Mouse (Mus musculus): Measurements from ENCODE around the gene Phf21a. TPM values are rescaled to one million over a fixed set of nuclear protein-coding genes. Genes with fewer than 3 reads are reported as not detected.

Gene Phf21a
- total and polyA plus RNA-seq, 2 experiments from 2014 or later, result 31.7 to 41.3 TPM

DNA sequence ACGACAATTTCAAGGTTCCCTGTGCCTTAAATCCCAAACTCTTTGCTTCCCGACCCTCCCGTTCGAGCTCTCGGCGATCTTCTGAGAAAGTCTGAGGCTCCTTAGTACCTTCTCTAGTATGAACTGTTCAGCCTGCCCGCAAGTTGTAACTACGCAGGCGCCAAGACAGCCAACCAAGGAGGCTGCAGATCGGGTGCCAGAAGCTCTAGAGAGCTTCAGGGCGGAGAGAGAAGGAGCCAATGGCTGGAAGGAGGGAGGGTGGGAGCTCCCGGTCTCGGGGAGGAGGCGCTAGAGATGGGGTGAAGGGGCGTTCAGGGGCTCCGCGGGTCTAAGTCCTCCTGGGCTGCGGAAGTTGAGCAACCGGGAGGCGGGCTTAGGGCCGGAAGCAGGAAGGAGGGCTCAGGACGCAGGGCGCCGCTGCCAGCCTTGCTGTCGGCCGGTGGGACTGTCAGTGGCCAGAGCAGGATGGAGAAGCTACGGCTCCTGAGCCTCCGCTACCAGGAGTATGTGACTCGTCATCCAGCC, 282.2 kb downstream of the Phf21a start:
- Histone ChIP-seq H3K9me3 (ENCODE audit: low read length) (no peaks in the 10 kb centered on the region), H3K27ac (ENCODE audit: low read depth, low read length) (peak overlapping the region; percentile 74), H3K27me3 (ENCODE audit: insufficient read depth, low read length) (peaks cover 1% of the 10 kb centered on the region; the same call in 1 of the 2 replicates), H3K36me3 (ENCODE audit: insufficient read depth, low read length) (peaks cover 21% of the 10 kb centered on the region), H3K9ac (replicated peaks; ENCODE audit: low read length, poor library complexity, severe bottlenecking) (peak overlapping the region; percentile 60), H3K4me2 (ENCODE audit: low read depth, low read length, poor library complexity, severe bottlenecking) (peak overlapping the region; percentile 90), H3K4me1 (ENCODE audit: insufficient read depth, low read length) (peaks cover 28% of the 10 kb centered on the region), H3K4me3 (ENCODE audit: low read depth, low read length) (peak overlapping the region; percentile 60)
- DNase-seq (ENCODE audit: low spot score) (peak; percentile 99), ATAC-seq (ENCODE audit: low FRiP score) (peak; percentile 94)
- TF ChIP-seq CTCF (IDR thresholded peaks at IDR 0.05), result peak; percentile 31; the same call in 1 of the 2 replicates
- WGBS, result 2% methylated on average over 29 of the region's 29 CpGs

DNA sequence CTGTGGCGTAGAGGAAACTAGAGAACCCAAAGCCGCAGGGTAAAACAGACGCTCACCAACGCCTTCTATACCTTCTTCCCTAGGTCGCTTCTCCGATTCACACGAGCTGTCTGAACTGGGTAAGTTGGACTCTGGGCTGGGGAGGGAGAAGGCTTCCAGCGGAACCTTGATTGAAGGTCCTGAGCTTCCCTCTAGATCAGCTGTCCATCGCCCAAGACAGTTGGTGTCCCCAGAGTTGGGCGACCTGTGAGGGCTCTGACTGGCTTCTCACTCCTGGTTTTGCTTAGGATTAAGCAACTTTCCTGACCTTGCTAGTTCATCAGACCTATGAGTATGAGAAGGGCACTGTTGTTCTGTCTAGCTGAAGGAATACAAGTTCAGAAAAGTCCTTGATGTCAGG, 282.9 kb downstream of the Phf21a start:
- ATAC-seq (ENCODE audit: low FRiP score), result no peak
- DNase-seq (ENCODE audit: low spot score), result no peak
- Histone ChIP-seq H3K9ac (replicated peaks; ENCODE audit: low read length, poor library complexity, severe bottlenecking) (peak overlapping the region; percentile 60), H3K27ac (ENCODE audit: low read depth, low read length) (peak overlapping the region; percentile 74; the same call in 1 of the 2 replicates), H3K27me3 (ENCODE audit: insufficient read depth, low read length) (no peaks in the 10 kb centered on the region), H3K9me3 (ENCODE audit: low read length) (no peaks in the 10 kb centered on the region), H3K4me3 (ENCODE audit: low read depth, low read length) (peak overlapping the region; percentile 60), H3K4me1 (ENCODE audit: insufficient read depth, low read length) (peaks cover 28% of the 10 kb centered on the region), H3K4me2 (ENCODE audit: low read depth, low read length, poor library complexity, severe bottlenecking) (peak overlapping the region; percentile 90), H3K36me3 (ENCODE audit: insufficient read depth, low read length) (peaks cover 21% of the 10 kb centered on the region)
- no peak for TF ChIP-seq CTCF (IDR thresholded peaks at IDR 0.05)
- 14% methylated on average over 10 of the region's 10 CpGs for WGBS

DNA sequence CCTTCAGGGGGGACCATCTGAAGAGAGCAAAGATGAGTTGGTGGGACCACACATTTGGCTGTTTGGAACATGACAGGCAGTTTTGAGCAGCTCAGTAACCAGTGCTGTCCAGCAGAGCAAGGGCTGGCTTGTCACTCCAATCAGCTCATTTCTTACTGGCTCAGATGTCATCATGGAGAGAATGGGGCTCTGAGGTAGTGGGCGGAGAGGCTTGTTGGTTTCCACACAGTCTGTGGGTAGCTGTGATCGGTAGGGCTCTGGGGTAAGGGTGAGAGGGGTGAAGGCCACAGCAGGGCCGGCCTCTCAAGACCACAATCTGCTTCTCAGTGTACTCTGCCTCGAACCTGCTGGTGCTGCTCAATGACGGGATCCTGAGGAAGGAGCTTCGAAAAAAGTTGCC, 283.4 kb downstream of the Phf21a start:
- no peak for TF ChIP-seq CTCF (IDR thresholded peaks at IDR 0.05)
- DNase-seq (ENCODE audit: low spot score), result no peak
- Histone ChIP-seq H3K27me3 (ENCODE audit: insufficient read depth, low read length) (no peaks in the 10 kb centered on the region), H3K9me3 (ENCODE audit: low read length) (no peaks in the 10 kb centered on the region), H3K4me2 (ENCODE audit: low read depth, low read length, poor library complexity, severe bottlenecking) (peak overlapping the region; percentile 90), H3K36me3 (ENCODE audit: insufficient read depth, low read length) (peaks cover 25% of the 10 kb centered on the region), H3K4me3 (ENCODE audit: low read depth, low read length) (peak overlapping the region; percentile 60; the same call in 1 of the 2 replicates), H3K27ac (ENCODE audit: low read depth, low read length) (no peak overlapping the region), H3K9ac (replicated peaks; ENCODE audit: low read length, poor library complexity, severe bottlenecking) (no peak overlapping the region; the same call in 1 of the 2 replicates), H3K4me1 (ENCODE audit: insufficient read depth, low read length) (peaks cover 23% of the 10 kb centered on the region)
- WGBS, result 87% methylated on average over 6 of the region's 6 CpGs
- no peak for ATAC-seq (ENCODE audit: low FRiP score)

DNA sequence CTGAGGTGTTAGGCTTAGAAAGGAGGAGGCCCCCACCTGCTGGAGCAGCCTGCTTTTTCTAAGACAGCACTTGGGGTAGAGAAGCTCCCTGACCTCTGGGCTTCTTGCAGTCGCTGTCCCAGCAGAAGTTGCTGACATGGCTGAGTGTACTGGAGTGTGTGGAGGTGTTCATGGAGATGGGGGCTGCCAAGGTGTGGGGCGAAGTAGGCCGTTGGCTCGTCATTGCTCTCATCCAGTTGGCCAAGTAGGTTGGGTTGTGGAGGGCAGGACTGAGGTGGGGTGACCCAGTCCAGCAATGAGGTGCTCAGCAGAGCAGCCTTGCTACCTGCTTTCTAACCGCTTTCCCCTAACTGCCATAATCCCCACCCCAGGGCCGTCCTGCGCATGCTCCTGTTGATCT, 284.4 kb downstream of the Phf21a start:
- Histone ChIP-seq H3K27ac (ENCODE audit: low read depth, low read length) (no peak overlapping the region), H3K9me3 (ENCODE audit: low read length) (no peaks in the 10 kb centered on the region), H3K27me3 (ENCODE audit: insufficient read depth, low read length) (no peaks in the 10 kb centered on the region), H3K4me1 (ENCODE audit: insufficient read depth, low read length) (peaks cover 14% of the 10 kb centered on the region; the same call in 1 of the 2 replicates), H3K9ac (replicated peaks; ENCODE audit: low read length, poor library complexity, severe bottlenecking) (no peak overlapping the region), H3K4me3 (ENCODE audit: low read depth, low read length) (no peak overlapping the region), H3K4me2 (ENCODE audit: low read depth, low read length, poor library complexity, severe bottlenecking) (no peak overlapping the region), H3K36me3 (ENCODE audit: insufficient read depth, low read length) (peaks cover 35% of the 10 kb centered on the region)
- 93% methylated on average over 7 of the region's 7 CpGs for WGBS
- DNase-seq (ENCODE audit: low spot score), result no peak
- no peak for ATAC-seq (ENCODE audit: low FRiP score)
- TF ChIP-seq CTCF (IDR thresholded peaks at IDR 0.05), result no peak

DNA sequence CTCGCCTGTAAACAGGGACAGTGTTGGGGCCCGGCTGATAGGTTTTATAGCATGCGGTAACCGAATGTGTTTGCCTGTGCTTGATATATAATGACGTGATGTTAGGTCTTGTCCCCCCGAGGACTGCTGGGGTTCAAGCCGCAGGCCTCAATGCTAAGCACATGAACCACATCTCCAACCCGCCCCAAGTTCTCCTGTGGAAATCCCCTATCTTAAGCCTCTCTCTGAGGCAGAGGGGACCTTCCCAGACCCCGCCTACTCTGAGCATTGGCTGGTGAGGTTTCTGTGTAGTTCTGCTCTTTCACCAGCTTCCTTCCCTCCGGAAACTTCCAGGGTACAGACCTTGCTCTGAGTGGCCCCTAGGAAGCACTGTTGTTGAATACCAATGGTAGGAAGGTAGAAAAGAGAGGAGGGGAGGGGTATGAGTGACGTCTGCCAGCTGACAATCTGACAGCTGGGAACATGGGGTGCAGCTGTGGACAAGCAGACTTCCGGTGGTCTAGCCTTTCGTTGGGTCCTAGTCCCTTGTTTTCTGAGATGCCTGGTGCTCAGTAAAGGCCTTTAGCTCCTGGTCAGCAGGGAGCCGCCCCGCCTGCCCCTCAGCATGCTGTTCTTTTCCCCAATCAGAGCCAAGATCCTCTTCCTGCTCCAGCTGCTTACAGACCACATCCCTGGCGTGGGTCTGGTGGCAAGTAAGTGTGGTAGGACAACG, 287.0 kb downstream of the Phf21a start:
- no peaks in the 10 kb centered on the region for H3K9me3 ChIP-seq (ENCODE audit: low read length)
- ATAC-seq (ENCODE audit: low FRiP score) (no peak), DNase-seq (ENCODE audit: low spot score) (no peak)
- peaks cover 8% of the 10 kb centered on the region; the same call in 1 of the 2 replicates for H3K4me1 ChIP-seq (ENCODE audit: insufficient read depth, low read length)
- H3K9ac ChIP-seq (replicated peaks; ENCODE audit: low read length, poor library complexity, severe bottlenecking), result no peak overlapping the region
- H3K4me2 ChIP-seq (ENCODE audit: low read depth, low read length, poor library complexity, severe bottlenecking), result no peak overlapping the region
- no peak for TF ChIP-seq CTCF (IDR thresholded peaks at IDR 0.05)
- H3K27ac ChIP-seq (ENCODE audit: low read depth, low read length), result no peak overlapping the region
- 75% methylated on average over 17 of the region's 17 CpGs for WGBS
- H3K36me3 ChIP-seq (ENCODE audit: insufficient read depth, low read length), result peaks cover 61% of the 10 kb centered on the region
- H3K4me3 ChIP-seq (ENCODE audit: low read depth, low read length), result no peak overlapping the region
- H3K27me3 ChIP-seq (ENCODE audit: insufficient read depth, low read length), result no peaks in the 10 kb centered on the region

DNA sequence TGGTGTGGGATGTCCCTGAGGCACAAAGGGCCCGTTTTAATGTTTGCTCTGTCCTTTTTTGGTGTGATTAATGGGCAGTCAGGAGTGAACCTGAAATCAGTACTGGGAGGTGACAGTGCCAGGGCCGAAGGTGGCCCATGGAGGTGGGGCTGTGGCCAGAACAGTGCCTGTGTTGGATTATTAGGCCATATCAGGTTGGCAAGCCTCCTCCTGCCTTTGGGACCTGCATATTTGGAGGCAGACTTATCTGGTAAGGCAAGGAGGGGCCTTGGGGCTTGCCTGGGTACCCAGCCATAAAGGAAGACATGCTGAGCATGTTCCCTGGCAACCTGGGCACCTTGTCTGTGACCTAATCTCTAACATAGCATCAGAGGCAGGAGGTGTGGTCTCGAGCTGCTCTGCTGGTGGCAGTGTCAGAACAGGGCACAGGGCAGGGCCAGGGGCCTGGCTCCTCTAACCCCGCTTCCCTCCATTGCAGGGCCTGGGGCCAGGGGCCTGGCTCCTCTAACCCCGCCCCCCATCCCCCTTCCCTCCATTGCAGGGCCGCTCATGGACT, 287.7 kb downstream of the Phf21a start:
- peaks cover 67% of the 10 kb centered on the region for H3K36me3 ChIP-seq (ENCODE audit: insufficient read depth, low read length)

More for the DNA sequence above, 287.7 kb downstream of the Phf21a start:
- H3K4me1 ChIP-seq (ENCODE audit: insufficient read depth, low read length), result peaks cover 8% of the 10 kb centered on the region; the same call in 1 of the 2 replicates
- H3K4me2 ChIP-seq (ENCODE audit: low read depth, low read length, poor library complexity, severe bottlenecking), result no peak overlapping the region
- no peaks in the 10 kb centered on the region for H3K9me3 ChIP-seq (ENCODE audit: low read length)
- H3K27ac ChIP-seq (ENCODE audit: low read depth, low read length), result no peak overlapping the region
- H3K4me3 ChIP-seq (ENCODE audit: low read depth, low read length), result no peak overlapping the region
- TF ChIP-seq CTCF (IDR thresholded peaks at IDR 0.05), result no peak
- DNase-seq (ENCODE audit: low spot score) (no peak), ATAC-seq (ENCODE audit: low FRiP score) (no peak)
- 69% methylated on average over 6 of the region's 6 CpGs for WGBS
- no peak overlapping the region for H3K9ac ChIP-seq (replicated peaks; ENCODE audit: low read length, poor library complexity, severe bottlenecking)
- H3K27me3 ChIP-seq (ENCODE audit: insufficient read depth, low read length), result no peaks in the 10 kb centered on the region
